In genomic region chr5:140575381-140575866, GRCm38 (mm10) we compare ENCODE assay signal across 9 mouse cellular contexts. TPM values are rescaled to one million over a fixed set of nuclear protein-coding genes. Genes with fewer than 3 reads are reported as not detected.
DNase-seq lines count a peak whose midpoint lies in the region; ATAC-seq and TF ChIP-seq lines count a peak whose summit lies in the region.
"Had no signal": no experiment of that assay in that cellular context is flagged by ENCODE, and none has a peak within 500 bp of the region (broad histone marks: within the 10 kb centered on the region; RNA-seq: fewer than 3 reads in every experiment).

No protein-coding gene starts in this region.

- peaks cover 12% of the 10 kb centered on the region for H3K27me3 ChIP-seq in midbrain, embryonic 10.5 days (ENCODE audit: low read depth, poor library complexity, severe bottlenecking)
- H3K27me3 ChIP-seq in midbrain, embryonic 13.5 days = peaks cover 14% of the 10 kb centered on the region
- no peaks in the 10 kb centered on the region for H3K27me3 ChIP-seq in forebrain, postnatal 0 days (ENCODE audit: insufficient read depth, low read length)

- TF ChIP-seq CTCF in forebrain, postnatal 0 days (IDR thresholded peaks at IDR 0.05; ENCODE audit: low read depth) = no peak

- DNase-seq in midbrain, embryonic 10.5 days (ENCODE audit: low spot score) = no peak
- DNase-seq in heart, postnatal 25 days (ENCODE audit: low spot score) = peak; percentile 63
- peak; percentile 48 to 51 for DNase-seq in natural killer cell, adult 2 months (ENCODE audit: low spot score in 2 of 2)
- DNase-seq in testis, postnatal 14 days (ENCODE audit: low spot score) = no peak
- DNase-seq in cerebellum, adult 11 months = no peak
- DNase-seq in forebrain, postnatal 0 days = no peak

- H3K9ac ChIP-seq in midbrain, embryonic 13.5 days (replicated peaks) = no peak overlapping the region
- H3K9ac ChIP-seq in forebrain, postnatal 0 days = no peak overlapping the region
- H3K9ac ChIP-seq: heart, embryonic 13.5 days had no signal

- ATAC-seq in midbrain, embryonic 13.5 days = no peak
- no peak for ATAC-seq in forebrain, postnatal 0 days

- no peaks in the 10 kb centered on the region; the same call in 1 of the 2 replicates for H3K9me3 ChIP-seq in midbrain, embryonic 10.5 days (replicated peaks)
- no peaks in the 10 kb centered on the region for H3K9me3 ChIP-seq in midbrain, embryonic 13.5 days
- H3K9me3 ChIP-seq in forebrain, postnatal 0 days (ENCODE audit: low read length) = no peaks in the 10 kb centered on the region
- H3K9me3 ChIP-seq: heart, embryonic 13.5 days had no signal

- H3K36me3 ChIP-seq in midbrain, embryonic 10.5 days = no peaks in the 10 kb centered on the region
- H3K36me3 ChIP-seq in midbrain, embryonic 13.5 days = no peaks in the 10 kb centered on the region
- H3K36me3 ChIP-seq in forebrain, postnatal 0 days (ENCODE audit: insufficient read depth) = no peaks in the 10 kb centered on the region
- H3K36me3 ChIP-seq: heart, embryonic 13.5 days had no signal

- peak overlapping the region; percentile 60 for H3K27ac ChIP-seq in midbrain, embryonic 10.5 days (replicated peaks)
- H3K27ac ChIP-seq in midbrain, embryonic 13.5 days = no peak overlapping the region
- H3K27ac ChIP-seq in brown adipose tissue, adult 24 weeks (replicated peaks; ENCODE audit: low read depth, low read length) = peak overlapping the region; percentile 69
- no peak overlapping the region for H3K27ac ChIP-seq in forebrain, postnatal 0 days (ENCODE audit: low read depth, low read length)
- H3K27ac ChIP-seq: heart, embryonic 13.5 days had no signal

- WGBS in midbrain, embryonic 10.5 days = 57% methylated on average over 5 of the region's 5 CpGs
- WGBS in midbrain, embryonic 13.5 days = 67% methylated on average over 5 of the region's 5 CpGs
- WGBS in forebrain, postnatal 0 days = 70% methylated on average over 5 of the region's 5 CpGs

- no peak overlapping the region for H3K4me2 ChIP-seq in midbrain, embryonic 13.5 days (replicated peaks)
- no peak overlapping the region for H3K4me2 ChIP-seq in forebrain, postnatal 0 days (ENCODE audit: low read depth)
- H3K4me2 ChIP-seq: heart, embryonic 13.5 days had no signal

- no peak overlapping the region for H3K4me3 ChIP-seq in midbrain, embryonic 10.5 days
- no peak overlapping the region for H3K4me3 ChIP-seq in midbrain, embryonic 13.5 days (replicated peaks)
- H3K4me3 ChIP-seq in brown adipose tissue, adult 24 weeks (ENCODE audit: insufficient read depth, low read depth, low read length) = no peak overlapping the region
- no peak overlapping the region for H3K4me3 ChIP-seq in forebrain, postnatal 0 days (ENCODE audit: low read depth, low read length)
- H3K4me3 ChIP-seq: heart, embryonic 13.5 days had no signal

- intact Hi-C loops in heart, postnatal 25 days (cut with DNase I) = no loop called here

- peaks cover 45% of the 10 kb centered on the region for H3K4me1 ChIP-seq in midbrain, embryonic 10.5 days
- peaks cover 19% of the 10 kb centered on the region for H3K4me1 ChIP-seq in midbrain, embryonic 13.5 days (replicated peaks)
- peaks cover 12% of the 10 kb centered on the region for H3K4me1 ChIP-seq in brown adipose tissue, adult 24 weeks (ENCODE audit: control insufficient read depth, insufficient read depth, insufficient read length, low read length)
- H3K4me1 ChIP-seq in forebrain, postnatal 0 days (ENCODE audit: insufficient read depth) = no peaks in the 10 kb centered on the region

RNA-seq across cellular contexts. Expression of gene Grifin, which starts 10.6 kb away (rescaled TPM):
- 0.62 and 0.63 TPM in 2 replicates for polyA plus RNA-seq in midbrain, embryonic 10.5 days (2016; fragmentation: Nextera tagmentation; extraction: Ambion mirVana)
- polyA plus RNA-seq in midbrain, embryonic 13.5 days (2015; fragmentation: Nextera tagmentation; extraction: Ambion mirVana) = not detected in 2 replicates
- not detected in 2 replicates for polyA plus RNA-seq in brown adipose tissue, adult 24 weeks (2012; ENCODE audit: insufficient read depth, insufficient read length, missing spikeins)
- not detected for total RNA-seq in heart, postnatal 25 days (2021)
- total RNA-seq in forebrain, postnatal 0 days (2014; rRNA removed) = not detected in 2 replicates
- 0.36 TPM in 1 of 2 replicates, not detected in the other for polyA plus RNA-seq in forebrain, postnatal 0 days (2015; fragmentation: Nextera tagmentation; extraction: Ambion mirVana)
- polyA plus RNA-seq: heart, embryonic 13.5 days had no signal

RNA-seq across cellular contexts. Expression of gene Lfng, which starts 31.7 kb away (rescaled TPM):
- polyA plus RNA-seq in midbrain, embryonic 10.5 days (2016; fragmentation: Nextera tagmentation; extraction: Ambion mirVana) = 43.7 and 50.8 TPM in 2 replicates
- polyA plus RNA-seq in midbrain, embryonic 13.5 days (2015; fragmentation: Nextera tagmentation; extraction: Ambion mirVana) = 25.0 and 25.7 TPM in 2 replicates
- polyA plus RNA-seq in brown adipose tissue, adult 24 weeks (2012; ENCODE audit: insufficient read depth, insufficient read length, missing spikeins) = 4.6 and 29.0 TPM in 2 replicates
- total RNA-seq in heart, postnatal 25 days (2021) = 10 to 100 TPM in 1 of 2 experiments, 1 to 10 TPM in 1; 7.3 to 10.8 TPM
- total RNA-seq in forebrain, postnatal 0 days (2014; rRNA removed) = 39.4 and 53.7 TPM in 2 replicates
- polyA plus RNA-seq in forebrain, postnatal 0 days (2015; fragmentation: Nextera tagmentation; extraction: Ambion mirVana) = 19.2 and 23.0 TPM in 2 replicates

Comparison
In these comparisons a context has a peak if more than half of its experiments do, and no peak if none do; other contexts are left out.
1. H3K27ac ChIP-seq: peak in midbrain, embryonic 10.5 days (single experiment) and brown adipose tissue, adult 24 weeks (single experiment); none in midbrain, embryonic 13.5 days (single experiment) and forebrain, postnatal 0 days (single experiment).
2. DNase-seq: peak in heart, postnatal 25 days (single experiment) and natural killer cell, adult 2 months (2 of 2); none in midbrain, embryonic 10.5 days (single experiment), testis, postnatal 14 days (single experiment), cerebellum, adult 11 months (single experiment) and forebrain, postnatal 0 days (single experiment).